Mouse (Mus musculus) limb, embryonic 14.5 days (tissue): ENCODE results near the gene Tspan10. TPM values are rescaled to one million over a fixed set of nuclear protein-coding genes. Genes with fewer than 3 reads are reported as not detected.

Source experiments
- ATAC-seq: fragments of 200-750 bp; cut with Nextera tagmentation; 2 replicates; pipeline ENCODE4 v1.8.0; 2017; ENCODE audit warnings: low read depth, moderate number of reproducible peaks, moderate TSS enrichment; ENCODE audit not compliant: low FRiP score
- DNase-seq: peaks from one replicate; pipeline ENCODE4 v3.0.0-alpha.2; 2015; ENCODE audit warnings: low spot score
- H3K27ac ChIP-seq: fragments of 300-500 bp; sonication (generic); replicated peaks from 2 replicates; pipeline ENCODE4 v1.5.1; 2014; ENCODE audit warnings: low read depth, mild to moderate bottlenecking, low read length, moderate library complexity, mixed read lengths
- H3K27me3 ChIP-seq: fragments of 300-500 bp; sonication (generic); 2 replicates; pipeline ENCODE4 v1.6.1; 2014; ENCODE audit warnings: low read length, mixed read lengths; ENCODE audit not compliant: control insufficient read depth, insufficient read depth
- H3K36me3 ChIP-seq: fragments of 300-500 bp; sonication (generic); 2 replicates; pipeline ENCODE4 v1.6.1; 2014; ENCODE audit warnings: mild to moderate bottlenecking, low read length, moderate library complexity, mixed read lengths; ENCODE audit not compliant: control insufficient read depth, insufficient read depth
- H3K4me1 ChIP-seq: fragments of 300-500 bp; sonication (generic); 2 replicates; pipeline ENCODE4 v1.6.1; 2014; ENCODE audit warnings: antibody characterized with exemption, low read length, mixed read lengths; ENCODE audit not compliant: control insufficient read depth, insufficient read depth
- H3K4me2 ChIP-seq: fragments of 300-500 bp; sonication (generic); replicated peaks from 2 replicates; pipeline ENCODE4 v1.6.1; 2014; ENCODE audit warnings: low read depth, mild to moderate bottlenecking, low read length, moderate library complexity; ENCODE audit not compliant: severe bottlenecking
- H3K4me3 ChIP-seq: fragments of 300-500 bp; sonication (generic); replicated peaks from 2 replicates; pipeline ENCODE4 v1.5.1; 2014; ENCODE audit warnings: low read length
- H3K9ac ChIP-seq: fragments of 300-500 bp; sonication (generic); 2 replicates; pipeline ENCODE4 v1.6.1; 2014; ENCODE audit warnings: mild to moderate bottlenecking, low read depth, low read length, moderate library complexity; ENCODE audit not compliant: severe bottlenecking
- H3K9me3 ChIP-seq: fragments of 300-500 bp; sonication (generic); 2 replicates; pipeline ENCODE4 v1.6.1; 2016; ENCODE audit warnings: low read length; ENCODE audit not compliant: control insufficient read depth
- POLR2A ChIP-seq: fragments of 200-500 bp; IDR thresholded peaks from 2 replicates; pipeline ENCODE4 v1.8.0; 2012; ENCODE audit warnings: inconsistent platforms, mild to moderate bottlenecking, moderate library complexity, borderline replicate concordance; ENCODE audit not compliant: insufficient read depth, insufficient read length; ENCODE audit errors: extremely low read depth
- WGBS: fragments of 180-500 bp; shearing (Covaris S2); extraction: QIAGEN DNeasy Blood & Tissue Kit; methylation state at CpG from one replicate; pipeline ENCODE4 v1.1.7; 2014; 5-methylcytosine and 5-hydroxymethylcytosine counted together
- polyA plus RNA-seq, 2 experiments: library from polyadenylated mRNA; depleted of rRNA in 1 of 2; stranded (reverse) in 1 of 2; unstranded in 1 of 2; fragments of >200 nt; fragmentation: Nextera tagmentation in 1 of 2; extraction: Ambion mirVana in 1 of 2; gene quantifications; 2 replicates each; pipeline versions ENCODE4 v1.2.1 to v1.2.3; 2012 to 2014

Tspan10 gene
- polyA plus RNA-seq, 2 experiments: 0.20 TPM; not detected in 1

DNA sequence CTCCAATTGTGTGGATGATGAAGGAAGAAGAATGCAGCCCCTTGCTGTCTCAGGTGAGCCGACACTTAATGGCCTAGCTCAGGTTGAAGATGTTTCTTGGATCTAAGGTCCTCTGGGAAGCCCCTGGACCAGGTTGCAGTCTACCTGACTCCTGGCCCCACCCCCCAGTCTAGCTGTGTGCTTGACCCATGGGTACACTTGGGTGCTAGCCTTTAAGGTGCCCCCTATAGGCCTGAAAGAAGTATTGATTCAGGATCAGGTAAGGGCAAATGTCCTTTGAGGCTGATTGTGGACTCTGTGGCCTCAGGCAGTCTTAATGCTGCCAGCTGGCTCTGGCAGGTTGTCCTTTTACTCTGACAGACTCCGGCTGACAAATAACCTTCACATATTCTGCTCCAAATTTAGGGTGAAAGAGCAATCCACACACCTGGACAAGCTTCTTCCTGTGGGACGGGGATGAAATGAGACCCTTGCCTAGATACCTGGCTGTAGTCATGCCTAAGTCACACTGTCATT lies 379 bp downstream of the Tspan10 start:
- H3K9ac ChIP-seq: no peak overlapping the region
- WGBS: 77% methylated on average over 3 of the region's 3 CpGs
- H3K4me1 ChIP-seq: no peaks in the 10 kb centered on the region
- no peaks in the 10 kb centered on the region for H3K9me3 ChIP-seq
- no peaks in the 10 kb centered on the region for H3K27me3 ChIP-seq
- ATAC-seq (no peak), DNase-seq (no peak)
- H3K4me3 ChIP-seq: no peak overlapping the region
- no peak overlapping the region for H3K4me2 ChIP-seq
- no peak overlapping the region for H3K27ac ChIP-seq
- H3K36me3 ChIP-seq: no peaks in the 10 kb centered on the region
- TF ChIP-seq POLR2A: no peak

DNA sequence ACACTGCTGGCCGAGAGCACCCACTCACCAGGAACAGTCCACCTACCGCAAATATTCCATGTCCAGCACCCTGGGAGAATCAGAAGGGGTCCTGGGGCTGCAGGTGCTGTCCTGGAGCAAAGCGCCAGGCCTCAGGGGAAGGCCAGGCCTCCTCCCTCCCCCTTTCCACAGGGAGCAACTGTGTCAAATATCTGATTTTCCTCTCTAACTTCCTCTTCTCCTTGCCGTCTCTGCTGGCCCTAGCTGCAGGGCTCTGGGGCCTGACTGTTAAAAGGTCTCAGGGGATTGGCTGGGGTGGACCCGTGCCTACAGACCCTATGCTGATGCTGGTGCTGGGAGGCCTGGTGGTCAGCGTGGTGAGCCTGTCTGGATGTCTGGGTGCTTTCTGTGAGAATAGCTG lies 1.7 kb downstream of the Tspan10 start:
- no peaks in the 10 kb centered on the region for H3K4me1 ChIP-seq
- H3K36me3 ChIP-seq: no peaks in the 10 kb centered on the region
- 66% methylated on average over 6 of the region's 6 CpGs for WGBS
- no peaks in the 10 kb centered on the region for H3K9me3 ChIP-seq
- H3K9ac ChIP-seq: no peak overlapping the region
- ATAC-seq (no peak), DNase-seq (no peak)
- no peak overlapping the region for H3K27ac ChIP-seq
- H3K4me3 ChIP-seq: no peak overlapping the region
- H3K4me2 ChIP-seq: no peak overlapping the region
- TF ChIP-seq POLR2A: no peak
- no peaks in the 10 kb centered on the region for H3K27me3 ChIP-seq

DNA sequence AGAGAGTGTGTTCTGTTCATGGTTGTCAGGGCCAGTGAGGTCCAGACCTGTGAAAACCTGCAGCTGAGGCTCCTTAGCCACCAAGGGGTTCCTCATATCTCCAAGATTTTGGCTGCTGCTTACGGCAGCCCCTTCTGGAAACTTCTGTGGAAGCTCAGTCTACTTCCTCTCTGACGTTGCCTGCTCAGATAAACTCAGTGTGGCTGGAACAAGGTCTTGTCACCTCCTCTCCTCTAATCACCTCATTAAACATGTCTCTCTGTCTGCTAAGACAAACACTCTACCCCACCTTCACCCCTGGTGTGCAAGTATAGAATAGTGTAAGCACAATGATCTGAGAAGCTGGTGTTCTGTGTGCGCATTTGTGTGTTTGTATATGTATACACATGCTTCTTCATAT lies 3.0 kb downstream of the Tspan10 start:
- no peak for TF ChIP-seq POLR2A
- no peaks in the 10 kb centered on the region for H3K9me3 ChIP-seq
- H3K4me1 ChIP-seq: no peaks in the 10 kb centered on the region
- H3K9ac ChIP-seq: no peak overlapping the region
- no peaks in the 10 kb centered on the region for H3K36me3 ChIP-seq
- no peak for ATAC-seq
- H3K4me2 ChIP-seq: no peak overlapping the region
- no peak for DNase-seq
- no peak overlapping the region for H3K4me3 ChIP-seq
- no peaks in the 10 kb centered on the region for H3K27me3 ChIP-seq
- 73% methylated on average over 3 of the region's 3 CpGs for WGBS
- no peak overlapping the region for H3K27ac ChIP-seq

DNA sequence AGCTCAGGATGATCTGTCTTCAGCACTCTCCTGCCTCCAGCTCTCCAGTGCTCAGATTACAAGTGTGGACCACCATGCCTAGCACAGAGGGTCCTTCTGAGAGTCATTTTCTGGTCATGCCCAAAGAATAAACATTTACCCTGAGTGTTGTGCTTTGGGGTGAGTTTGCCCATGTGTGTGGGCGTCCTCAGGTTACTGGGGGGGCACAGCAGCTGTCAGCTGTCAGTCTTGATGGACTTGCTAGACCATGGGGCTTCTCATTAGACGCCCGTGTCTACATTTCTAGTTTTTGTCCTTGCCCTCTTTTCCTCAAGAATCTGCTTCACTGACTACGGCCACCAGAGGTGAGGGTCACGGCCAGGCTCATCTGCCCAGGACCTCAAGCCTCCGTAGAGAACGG lies 4.7 kb downstream of the Tspan10 start:
- no peaks in the 10 kb centered on the region for H3K9me3 ChIP-seq
- no peak for DNase-seq
- no peak overlapping the region for H3K4me3 ChIP-seq
- H3K4me1 ChIP-seq: no peaks in the 10 kb centered on the region
- H3K9ac ChIP-seq: no peak overlapping the region
- no peak overlapping the region for H3K27ac ChIP-seq
- no peaks in the 10 kb centered on the region for H3K36me3 ChIP-seq
- no peak for TF ChIP-seq POLR2A
- no peak for ATAC-seq
- no peaks in the 10 kb centered on the region for H3K27me3 ChIP-seq
- WGBS: 82% methylated on average over 7 of the region's 7 CpGs
- H3K4me2 ChIP-seq: no peak overlapping the region

DNA sequence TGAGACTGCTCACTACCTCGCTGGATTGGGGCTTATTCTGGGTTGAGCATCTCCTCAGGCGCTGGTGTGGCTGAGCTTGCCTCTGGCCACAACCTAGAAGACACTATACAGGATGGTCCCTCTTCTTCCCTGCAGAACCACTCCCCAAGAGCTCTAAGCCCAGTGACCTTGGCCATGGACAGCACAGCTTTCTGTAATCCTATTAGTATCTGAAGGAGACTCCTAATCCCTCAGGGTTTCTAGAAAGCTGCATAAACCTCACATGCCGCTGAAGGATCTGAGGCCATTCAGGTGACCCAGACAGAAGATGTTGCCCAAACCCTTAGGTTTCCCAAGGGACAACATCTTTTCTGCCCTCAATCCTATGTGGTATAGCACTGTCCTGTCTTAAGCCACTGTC lies 9.8 kb downstream of the Tspan10 start:
- Histone ChIP-seq H3K4me2 (no peak overlapping the region), H3K9me3 (no peaks in the 10 kb centered on the region), H3K4me3 (no peak overlapping the region), H3K9ac (no peak overlapping the region), H3K4me1 (peaks cover 3% of the 10 kb centered on the region), H3K36me3 (no peaks in the 10 kb centered on the region), H3K27me3 (no peaks in the 10 kb centered on the region), H3K27ac (no peak overlapping the region)
- TF ChIP-seq POLR2A: no peak
- no peak for ATAC-seq
- 67% methylated on average over 3 of the region's 3 CpGs for WGBS
- no peak for DNase-seq

DNA sequence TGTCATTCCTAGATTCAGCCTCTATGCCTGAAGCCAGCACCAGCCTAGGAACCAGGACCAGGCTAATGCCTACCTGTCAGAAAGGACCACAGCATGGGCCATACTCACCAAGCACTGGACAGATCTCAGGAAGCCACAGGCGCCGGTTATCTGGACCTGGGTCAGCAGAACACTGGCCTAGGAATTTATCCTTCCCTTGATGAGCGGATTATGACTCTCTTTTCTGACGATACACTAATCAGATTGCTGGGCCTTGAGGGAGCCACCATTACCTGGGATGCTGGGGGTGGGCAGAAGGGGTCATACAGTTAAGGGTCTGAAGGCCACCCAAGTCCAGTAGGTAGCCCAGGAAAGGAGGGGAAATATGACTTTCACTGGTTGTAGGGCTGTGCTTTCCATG lies 10.9 kb downstream of the Tspan10 start, which contains the start of gene Pde6g:
Gene Pde6g (minus strand): TSS at position 195 of the 400 bp plus-strand sequence.
- Histone ChIP-seq H3K36me3 (no peaks in the 10 kb centered on the region), H3K9ac (no peak within 1 kb of the TSS; the same call in 1 of the 2 replicates), H3K27me3 (no peaks in the 10 kb centered on the region), H3K27ac (no peak within 1 kb of the TSS), H3K4me2 (no peak within 1 kb of the TSS), H3K4me1 (peaks cover 4% of the 10 kb centered on the region), H3K4me3 (no peak within 1 kb of the TSS), H3K9me3 (no peaks in the 10 kb centered on the region)
- TF ChIP-seq POLR2A: no peak
- DNase-seq (no peak), ATAC-seq (no peak)
- WGBS: 80% methylated on average over 4 of the region's 4 CpGs
